Mouse (Mus musculus) retina, adult 2 months (tissue): Measurements from ENCODE around the gene Wasf2.

Source experiments
- DNase-seq: peaks from one replicate; pipeline ENCODE4 v3.0.0-alpha.2; 2012; ENCODE audit warnings: low read depth, low spot score

The Wasf2 gene

GRCm38 (mm10) chr4:133201006-133201771, 70.9 kb downstream of the Wasf2 start:
- no peak for DNase-seq

- DNase-seq: no peak
Measured at GRCm38 (mm10) chr4:133202254-133202653, 71.9 kb downstream of the Wasf2 start.

GRCm38 (mm10) chr4:133203591-133203990, 73.3 kb downstream of the Wasf2 start:
- no peak for DNase-seq

- DNase-seq: no peak
Measured at GRCm38 (mm10) chr4:133204379-133204778, 74.1 kb downstream of the Wasf2 start.

GRCm38 (mm10) chr4:133209366-133209765, 79.1 kb downstream of the Wasf2 start:
- DNase-seq: no peak

- DNase-seq: no peak
Measured at GRCm38 (mm10) chr4:133210023-133210787, 79.9 kb downstream of the Wasf2 start.

- no peak for DNase-seq
Measured at GRCm38 (mm10) chr4:133210788-133211390, 80.6 kb downstream of the Wasf2 start.

- DNase-seq: no peak
Measured at GRCm38 (mm10) chr4:133211751-133212561, 81.7 kb downstream of the Wasf2 start, which contains the start of the genes Cd164l2 and Gpr3. Gene Cd164l2, plus strand, starts transcription at chr4:133212131. Gene Gpr3, minus strand, starts transcription at chr4:133212536.

- DNase-seq: peak; percentile 40
Measured at GRCm38 (mm10) chr4:133212562-133213267, 82.4 kb downstream of the Wasf2 start.

GRCm38 (mm10) chr4:133213268-133213590, 82.9 kb downstream of the Wasf2 start:
- no peak for DNase-seq

- no peak for DNase-seq
Measured at GRCm38 (mm10) chr4:133213661-133214060, 83.4 kb downstream of the Wasf2 start.

GRCm38 (mm10) chr4:133217641-133218040, 87.3 kb downstream of the Wasf2 start:
- DNase-seq: no peak

- no peak for DNase-seq
Measured at GRCm38 (mm10) chr4:133218745-133219144, 88.4 kb downstream of the Wasf2 start.

GRCm38 (mm10) chr4:133220656-133221055, 90.4 kb downstream of the Wasf2 start:
- no peak for DNase-seq

GRCm38 (mm10) chr4:133221701-133222100, 91.4 kb downstream of the Wasf2 start:
- no peak for DNase-seq

GRCm38 (mm10) chr4:133223875-133224274, 93.6 kb downstream of the Wasf2 start:
- DNase-seq: no peak

GRCm38 (mm10) chr4:133226073-133226472, 95.8 kb downstream of the Wasf2 start:
- no peak for DNase-seq

- no peak for DNase-seq
Measured at GRCm38 (mm10) chr4:133227636-133228035, 97.3 kb downstream of the Wasf2 start.

GRCm38 (mm10) chr4:133229582-133229981, 99.3 kb downstream of the Wasf2 start:
- no peak for DNase-seq

GRCm38 (mm10) chr4:133233285-133233976, 103.1 kb downstream of the Wasf2 start:
- DNase-seq: no peak
